Mouse (Mus musculus): ENCODE results near the gene Acvr1b. TPM values are rescaled to one million over a fixed set of nuclear protein-coding genes. Genes with fewer than 3 reads are reported as not detected.

Acvr1b gene
- polyA plus RNA-seq, 1 experiment from 2014 or later: 7.1 TPM

- 0 out of 2 replicates have a peak, but pooled peaks cover 3% of the 10 kb centered on the region for H3K36me3 ChIP-seq
- no peak overlapping the region for H3K4me3 ChIP-seq
- no peaks in the 10 kb centered on the region for H3K9me3 ChIP-seq
- no peak for ATAC-seq (ENCODE audit: low FRiP score, low read depth)
- H3K27me3 ChIP-seq: no peaks in the 10 kb centered on the region
- WGBS: 83% methylated on average over 3 of the region's 3 CpGs
- H3K4me2 ChIP-seq (replicated peaks): no peak overlapping the region
- no peak overlapping the region for H3K9ac ChIP-seq
- peaks cover 47% of the 10 kb centered on the region for H3K4me1 ChIP-seq
- H3K27ac ChIP-seq: no peak overlapping the region
Observed at GRCm38 (mm10) chr15:101138675-101139074, 35.2 kb upstream of the Acvr1b start.

- Histone ChIP-seq H3K4me1 (peaks cover 49% of the 10 kb centered on the region), H3K4me2 (replicated peaks) (peak overlapping the region; percentile 9; the same call in 1 of the 2 replicates), H3K27me3 (no peaks in the 10 kb centered on the region), H3K9ac (peak overlapping the region; percentile 35), H3K9me3 (no peaks in the 10 kb centered on the region), H3K36me3 (0 out of 2 replicates have a peak, but pooled peaks cover 3% of the 10 kb centered on the region), H3K4me3 (no peak overlapping the region), H3K27ac (peak overlapping the region; percentile 58; the same call in 1 of the 2 replicates)
- 13% methylated on average over 12 of the region's 12 CpGs for WGBS
- ATAC-seq (ENCODE audit: low FRiP score, low read depth): no peak
Observed at GRCm38 (mm10) chr15:101139885-101140284, 34.0 kb upstream of the Acvr1b start.

- WGBS: 47% methylated on average over 6 of the region's 6 CpGs
- Histone ChIP-seq H3K4me3 (no peak overlapping the region; the same call in 1 of the 2 replicates), H3K27me3 (no peaks in the 10 kb centered on the region), H3K9me3 (no peaks in the 10 kb centered on the region), H3K4me1 (peaks cover 54% of the 10 kb centered on the region), H3K36me3 (0 out of 2 replicates have a peak, but pooled peaks cover 3% of the 10 kb centered on the region), H3K27ac (peak overlapping the region; percentile 33; the same call in 1 of the 2 replicates), H3K4me2 (replicated peaks) (peak overlapping the region; percentile 46), H3K9ac (no peak overlapping the region)
- ATAC-seq (ENCODE audit: low FRiP score, low read depth): no peak
Observed at GRCm38 (mm10) chr15:101140587-101140986, 33.3 kb upstream of the Acvr1b start.

GRCm38 (mm10) chr15:101141061-101141541 is 32.8 kb upstream of the Acvr1b start:
- peak overlapping the region; percentile 46 for H3K4me2 ChIP-seq (replicated peaks)
- 0 out of 2 replicates have a peak, but pooled peaks cover 3% of the 10 kb centered on the region for H3K36me3 ChIP-seq
- H3K27ac ChIP-seq: peak overlapping the region; percentile 33; the same call in 1 of the 2 replicates
- no peaks in the 10 kb centered on the region for H3K9me3 ChIP-seq
- H3K9ac ChIP-seq: no peak overlapping the region
- H3K4me1 ChIP-seq: peaks cover 60% of the 10 kb centered on the region
- WGBS: 7% methylated on average over 12 of the region's 14 CpGs
- H3K27me3 ChIP-seq: no peaks in the 10 kb centered on the region
- peak; percentile 54 for ATAC-seq (ENCODE audit: low FRiP score, low read depth)
- no peak overlapping the region; the same call in 1 of the 2 replicates for H3K4me3 ChIP-seq

- no peak overlapping the region for H3K9ac ChIP-seq
- H3K27ac ChIP-seq: peak overlapping the region; percentile 75; the same call in 1 of the 2 replicates
- WGBS: 55% methylated on average over 8 of the region's 8 CpGs
- no peaks in the 10 kb centered on the region for H3K9me3 ChIP-seq
- no peaks in the 10 kb centered on the region for H3K36me3 ChIP-seq
- no peak overlapping the region for H3K4me3 ChIP-seq
- H3K4me2 ChIP-seq (replicated peaks): peak overlapping the region; percentile 45
- no peaks in the 10 kb centered on the region for H3K27me3 ChIP-seq
- H3K4me1 ChIP-seq: peaks cover 66% of the 10 kb centered on the region
- no peak for ATAC-seq (ENCODE audit: low FRiP score, low read depth)
Observed at GRCm38 (mm10) chr15:101142672-101143071, 31.2 kb upstream of the Acvr1b start.

- Histone ChIP-seq H3K36me3 (no peaks in the 10 kb centered on the region), H3K4me2 (replicated peaks) (peak overlapping the region; percentile 45), H3K27ac (peak overlapping the region; percentile 75; the same call in 1 of the 2 replicates), H3K4me3 (peak overlapping the region; percentile 5; the same call in 1 of the 2 replicates), H3K9ac (peak overlapping the region; percentile 36; the same call in 1 of the 2 replicates), H3K27me3 (no peaks in the 10 kb centered on the region), H3K9me3 (no peaks in the 10 kb centered on the region), H3K4me1 (peaks cover 70% of the 10 kb centered on the region)
- 9% methylated on average over 8 of the region's 8 CpGs for WGBS
- ATAC-seq (ENCODE audit: low FRiP score, low read depth): peak; percentile 38
Observed at GRCm38 (mm10) chr15:101143494-101143893, 30.4 kb upstream of the Acvr1b start.

GRCm38 (mm10) chr15:101144176-101144575 is 29.7 kb upstream of the Acvr1b start:
- WGBS: 71% methylated on average over 5 of the region's 5 CpGs
- H3K9me3 ChIP-seq: no peaks in the 10 kb centered on the region
- no peaks in the 10 kb centered on the region for H3K27me3 ChIP-seq
- H3K36me3 ChIP-seq: no peaks in the 10 kb centered on the region
- ATAC-seq (ENCODE audit: low FRiP score, low read depth): no peak
- no peak overlapping the region for H3K4me3 ChIP-seq
- H3K4me2 ChIP-seq (replicated peaks): no peak overlapping the region
- H3K4me1 ChIP-seq: peaks cover 68% of the 10 kb centered on the region
- H3K27ac ChIP-seq: peak overlapping the region; percentile 75
- no peak overlapping the region for H3K9ac ChIP-seq

GRCm38 (mm10) chr15:101144779-101145178 is 29.1 kb upstream of the Acvr1b start:
- no peak for ATAC-seq (ENCODE audit: low FRiP score, low read depth)
- Histone ChIP-seq H3K27ac (peak overlapping the region; percentile 75; the same call in 1 of the 2 replicates), H3K4me3 (no peak overlapping the region), H3K4me2 (replicated peaks) (no peak overlapping the region; the same call in 1 of the 2 replicates), H3K4me1 (peaks cover 62% of the 10 kb centered on the region), H3K27me3 (no peaks in the 10 kb centered on the region), H3K9ac (no peak overlapping the region), H3K36me3 (no peaks in the 10 kb centered on the region), H3K9me3 (no peaks in the 10 kb centered on the region)
- 88% methylated on average over 8 of the region's 8 CpGs for WGBS

GRCm38 (mm10) chr15:101145424-101146099 is 28.3 kb upstream of the Acvr1b start:
- peaks cover 54% of the 10 kb centered on the region for H3K4me1 ChIP-seq
- H3K4me2 ChIP-seq (replicated peaks): peak overlapping the region; percentile 51
- peak; percentile 91 for ATAC-seq (ENCODE audit: low FRiP score, low read depth)
- H3K4me3 ChIP-seq: no peak overlapping the region
- WGBS: 8% methylated on average over 19 of the region's 19 CpGs
- no peaks in the 10 kb centered on the region for H3K9me3 ChIP-seq
- peak overlapping the region; percentile 52; the same call in 1 of the 2 replicates for H3K9ac ChIP-seq
- peak overlapping the region; percentile 39 for H3K27ac ChIP-seq
- no peaks in the 10 kb centered on the region for H3K36me3 ChIP-seq
- H3K27me3 ChIP-seq: no peaks in the 10 kb centered on the region

GRCm38 (mm10) chr15:101146100-101146965 is 27.5 kb upstream of the Acvr1b start:
- WGBS: 65% methylated on average over 15 of the region's 15 CpGs
- H3K4me3 ChIP-seq: no peak overlapping the region
- no peaks in the 10 kb centered on the region for H3K9me3 ChIP-seq
- H3K4me1 ChIP-seq: peaks cover 49% of the 10 kb centered on the region
- peak overlapping the region; percentile 39 for H3K27ac ChIP-seq
- no peaks in the 10 kb centered on the region for H3K36me3 ChIP-seq
- H3K9ac ChIP-seq: 0 out of 2 replicates have a peak overlapping the region, but pooled peaks have one; percentile 52
- no peaks in the 10 kb centered on the region for H3K27me3 ChIP-seq
- ATAC-seq (ENCODE audit: low FRiP score, low read depth): no peak
- peak overlapping the region; percentile 51 for H3K4me2 ChIP-seq (replicated peaks)

- Histone ChIP-seq H3K9ac (no peak overlapping the region), H3K4me1 (peaks cover 47% of the 10 kb centered on the region), H3K9me3 (no peaks in the 10 kb centered on the region), H3K27me3 (no peaks in the 10 kb centered on the region), H3K4me3 (no peak overlapping the region), H3K27ac (no peak overlapping the region), H3K36me3 (no peaks in the 10 kb centered on the region), H3K4me2 (replicated peaks) (no peak overlapping the region)
- 81% methylated on average over 16 of the region's 16 CpGs for WGBS
- no peak for ATAC-seq (ENCODE audit: low FRiP score, low read depth)
Observed at GRCm38 (mm10) chr15:101147115-101147909, 26.6 kb upstream of the Acvr1b start.

All from limb, embryonic 13.5 days (tissue).